Mouse (Mus musculus) megakaryocyte, embryonic 14.5 days (primary cell): ENCODE data around the gene Fut4.

Experiments
- FLI1 ChIP-seq: IDR thresholded peaks from 2 replicates; pipeline ENCODE4 v1.6.1; 2012; ENCODE audit warnings: low read length, inconsistent platforms, mixed read lengths
- GATA1 ChIP-seq: IDR thresholded peaks from 3 replicates; pipeline ENCODE4 v1.6.1; 2012; ENCODE audit warnings: mixed read lengths, low read length, inconsistent platforms, borderline replicate concordance

- TF ChIP-seq GATA1 (no peak), FLI1 (no peak)
Measured at GRCm38 (mm10) chr9:14715258-14715657, 36.9 kb downstream of the Fut4 start.
